ENCODE assay signal across 25 mouse cellular contexts in the genomic region with DNA sequence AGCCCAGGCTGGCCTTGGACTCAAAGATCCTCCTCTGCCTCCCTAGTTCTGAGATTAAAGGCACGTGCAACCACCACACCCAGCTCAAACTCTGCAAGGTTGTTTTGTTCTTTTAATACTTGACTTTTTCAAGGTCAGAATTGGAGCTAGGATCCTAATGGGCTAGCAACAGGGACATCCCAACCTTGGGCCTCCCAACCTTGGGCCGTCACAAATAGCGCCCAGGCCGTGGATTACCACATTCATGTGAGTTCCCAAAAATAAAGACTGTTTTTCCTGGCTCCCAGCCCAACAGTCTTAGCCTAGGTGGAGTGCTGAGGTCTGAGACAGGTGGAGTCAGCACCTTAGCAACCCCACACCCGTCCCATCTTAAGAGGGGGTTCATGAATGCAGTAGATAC.
"Had no signal": no experiment of that assay in that cellular context is flagged by ENCODE, and none has a peak within 500 bp of the region (broad histone marks: within the 10 kb centered on the region; RNA-seq: fewer than 3 reads in every experiment).

No protein-coding gene starts in this region.

- DNase-seq: gastrocnemius, adult 2 months; gastrocnemius, postnatal 10 days; gastrocnemius, postnatal 25 days; heart, adult 18-20 months; heart, postnatal 10 days; heart, postnatal 4 days; kidney, adult 18-20 months; kidney, adult 8-10 months; kidney, postnatal 10 days; kidney, postnatal 4 days had no signal

- H3K4me1 ChIP-seq: intestine, embryonic 15.5 days had no signal

- H3K9ac ChIP-seq: heart, embryonic 12.5 days; hindbrain, embryonic 12.5 days; hindbrain, embryonic 14.5 days; intestine, embryonic 15.5 days; limb, embryonic 12.5 days; liver, embryonic 12.5 days; liver, embryonic 15.5 days had no signal

- H3K4me2 ChIP-seq: heart, embryonic 12.5 days; hindbrain, embryonic 12.5 days; hindbrain, embryonic 14.5 days; intestine, embryonic 15.5 days; limb, embryonic 12.5 days; liver, embryonic 12.5 days; liver, embryonic 15.5 days had no signal

- ATAC-seq: hindbrain, embryonic 16.5 days; inflammation-experienced regulatory T-cells, adult 6 months; intestine, embryonic 15.5 days; intestine, postnatal 0 days; liver, embryonic 12.5 days had no signal

- H3K4me3 ChIP-seq: gastrocnemius, adult 2 months; heart, embryonic 10.5 days; heart, embryonic 12.5 days; hindbrain, embryonic 10.5 days; hindbrain, embryonic 12.5 days; intestine, embryonic 15.5 days; layer of hippocampus, adult 2 months; left cerebral cortex, adult 2 months; limb, embryonic 10.5 days; limb, embryonic 12.5 days; liver, embryonic 12.5 days; liver, embryonic 15.5 days had no signal

- H3K9me3 ChIP-seq: heart, embryonic 10.5 days; heart, embryonic 12.5 days; hindbrain, embryonic 10.5 days; hindbrain, embryonic 12.5 days; intestine, embryonic 15.5 days; limb, embryonic 10.5 days; limb, embryonic 12.5 days; liver, embryonic 12.5 days; liver, embryonic 15.5 days had no signal

- H3K27ac ChIP-seq: gastrocnemius, adult 2 months; heart, embryonic 10.5 days; hindbrain, embryonic 10.5 days; hindbrain, embryonic 12.5 days; hindbrain, embryonic 14.5 days; intestine, embryonic 15.5 days; layer of hippocampus, adult 2 months; left cerebral cortex, adult 2 months; limb, embryonic 10.5 days; limb, embryonic 12.5 days; liver, embryonic 12.5 days; liver, embryonic 15.5 days had no signal
